Mouse (Mus musculus): ENCODE results near the gene 4930507D05Rik. TPM values are rescaled to one million over a fixed set of nuclear protein-coding genes. Genes with fewer than 3 reads are reported as not detected.
"Not testable (repeated sequence)": the region's sequence is repeated elsewhere in the genome, so short reads cannot be mapped to it uniquely, and the experiment has no call there.

4930507D05Rik gene
- polyA plus RNA-seq, 1 experiment from 2014 or later: 1.2 TPM

- not testable (repeated sequence) for H3K27me3 ChIP-seq (ENCODE audit: control insufficient read depth, insufficient read depth, low read length); DNase-seq (ENCODE audit: low spot score); H3K9ac ChIP-seq (replicated peaks; ENCODE audit: low read length); H3K4me2 ChIP-seq (ENCODE audit: low read depth, low read length); ATAC-seq (replicated peaks; ENCODE audit: insufficient number of reproducible peaks, low FRiP score, low TSS enrichment, low read depth); H3K36me3 ChIP-seq (replicated peaks; ENCODE audit: control insufficient read depth, insufficient read depth, low read depth, low read length); H3K4me1 ChIP-seq (ENCODE audit: control insufficient read depth, insufficient read depth, low read length); H3K27ac ChIP-seq (replicated peaks; ENCODE audit: low read depth, low read length); H3K4me3 ChIP-seq (ENCODE audit: low read depth, low read length); H3K9me3 ChIP-seq (replicated peaks; ENCODE audit: control insufficient read depth, low read length)
- WGBS: 69% methylated on average over 11 of the region's 11 CpGs
Observed at GRCm38 (mm10) chr10:62452001-62452400, 2.7 kb downstream of the 4930507D05Rik start.

- Histone ChIP-seq H3K27me3 (ENCODE audit: control insufficient read depth, insufficient read depth, low read length) (no peaks in the 10 kb centered on the region), H3K9ac (replicated peaks; ENCODE audit: low read length) (no peak overlapping the region), H3K36me3 (replicated peaks; ENCODE audit: control insufficient read depth, insufficient read depth, low read depth, low read length) (no peaks in the 10 kb centered on the region), H3K27ac (replicated peaks; ENCODE audit: low read depth, low read length) (no peak overlapping the region), H3K9me3 (replicated peaks; ENCODE audit: control insufficient read depth, low read length) (no peaks in the 10 kb centered on the region), H3K4me2 (ENCODE audit: low read depth, low read length) (no peak overlapping the region), H3K4me1 (ENCODE audit: control insufficient read depth, insufficient read depth, low read length) (no peaks in the 10 kb centered on the region), H3K4me3 (ENCODE audit: low read depth, low read length) (no peak overlapping the region)
- DNase-seq (ENCODE audit: low spot score) (no peak), ATAC-seq (replicated peaks; ENCODE audit: insufficient number of reproducible peaks, low FRiP score, low TSS enrichment, low read depth) (no peak)
Observed at GRCm38 (mm10) chr10:62461321-62461720, 12.0 kb downstream of the 4930507D05Rik start.

GRCm38 (mm10) chr10:62469736-62470135 lies 20.4 kb downstream of the 4930507D05Rik start:
- Histone ChIP-seq H3K4me3 (ENCODE audit: low read depth, low read length) (no peak overlapping the region), H3K4me2 (ENCODE audit: low read depth, low read length) (no peak overlapping the region), H3K36me3 (replicated peaks; ENCODE audit: control insufficient read depth, insufficient read depth, low read depth, low read length) (no peaks in the 10 kb centered on the region; the same call in 1 of the 2 replicates), H3K27ac (replicated peaks; ENCODE audit: low read depth, low read length) (no peak overlapping the region), H3K27me3 (ENCODE audit: control insufficient read depth, insufficient read depth, low read length) (no peaks in the 10 kb centered on the region), H3K9me3 (replicated peaks; ENCODE audit: control insufficient read depth, low read length) (no peaks in the 10 kb centered on the region), H3K9ac (replicated peaks; ENCODE audit: low read length) (no peak overlapping the region), H3K4me1 (ENCODE audit: control insufficient read depth, insufficient read depth, low read length) (no peaks in the 10 kb centered on the region)
- WGBS: 88% methylated on average over 4 of the region's 4 CpGs
- ATAC-seq (replicated peaks; ENCODE audit: insufficient number of reproducible peaks, low FRiP score, low TSS enrichment, low read depth): no peak
- no peak for DNase-seq (ENCODE audit: low spot score)

- DNase-seq (ENCODE audit: low spot score): no peak
- H3K9me3 ChIP-seq (replicated peaks; ENCODE audit: control insufficient read depth, low read length): no peaks in the 10 kb centered on the region
- no peaks in the 10 kb centered on the region for H3K27me3 ChIP-seq (ENCODE audit: control insufficient read depth, insufficient read depth, low read length)
- H3K9ac ChIP-seq (replicated peaks; ENCODE audit: low read length): no peak overlapping the region
- no peak overlapping the region for H3K27ac ChIP-seq (replicated peaks; ENCODE audit: low read depth, low read length)
- ATAC-seq (replicated peaks; ENCODE audit: insufficient number of reproducible peaks, low FRiP score, low TSS enrichment, low read depth): no peak
- 79% methylated on average over 5 of the region's 5 CpGs for WGBS
- H3K4me3 ChIP-seq (ENCODE audit: low read depth, low read length): no peak overlapping the region
- no peak overlapping the region for H3K4me2 ChIP-seq (ENCODE audit: low read depth, low read length)
- H3K36me3 ChIP-seq (replicated peaks; ENCODE audit: control insufficient read depth, insufficient read depth, low read depth, low read length): no peaks in the 10 kb centered on the region; the same call in 1 of the 2 replicates
- no peaks in the 10 kb centered on the region for H3K4me1 ChIP-seq (ENCODE audit: control insufficient read depth, insufficient read depth, low read length)
Observed at GRCm38 (mm10) chr10:62471105-62471504, 21.8 kb downstream of the 4930507D05Rik start.

GRCm38 (mm10) chr10:62474944-62475343 lies 25.7 kb downstream of the 4930507D05Rik start:
- Histone ChIP-seq H3K9me3 (replicated peaks; ENCODE audit: control insufficient read depth, low read length) (no peaks in the 10 kb centered on the region), H3K4me1 (ENCODE audit: control insufficient read depth, insufficient read depth, low read length) (no peaks in the 10 kb centered on the region), H3K36me3 (replicated peaks; ENCODE audit: control insufficient read depth, insufficient read depth, low read depth, low read length) (no peaks in the 10 kb centered on the region; the same call in 1 of the 2 replicates), H3K27me3 (ENCODE audit: control insufficient read depth, insufficient read depth, low read length) (no peaks in the 10 kb centered on the region), H3K4me2 (ENCODE audit: low read depth, low read length) (no peak overlapping the region), H3K4me3 (ENCODE audit: low read depth, low read length) (no peak overlapping the region), H3K27ac (replicated peaks; ENCODE audit: low read depth, low read length) (no peak overlapping the region), H3K9ac (replicated peaks; ENCODE audit: low read length) (no peak overlapping the region)
- WGBS: 93% methylated on average over 10 of the region's 10 CpGs
- DNase-seq (ENCODE audit: low spot score) (no peak), ATAC-seq (replicated peaks; ENCODE audit: insufficient number of reproducible peaks, low FRiP score, low TSS enrichment, low read depth) (no peak)

- H3K27me3 ChIP-seq (ENCODE audit: control insufficient read depth, insufficient read depth, low read length): no peaks in the 10 kb centered on the region
- H3K9ac ChIP-seq (replicated peaks; ENCODE audit: low read length): no peak overlapping the region
- ATAC-seq (replicated peaks; ENCODE audit: insufficient number of reproducible peaks, low FRiP score, low TSS enrichment, low read depth): no peak
- WGBS: 72% methylated on average over 2 of the region's 2 CpGs
- no peak overlapping the region for H3K4me3 ChIP-seq (ENCODE audit: low read depth, low read length)
- no peak overlapping the region for H3K27ac ChIP-seq (replicated peaks; ENCODE audit: low read depth, low read length)
- no peak overlapping the region for H3K4me2 ChIP-seq (ENCODE audit: low read depth, low read length)
- no peaks in the 10 kb centered on the region for H3K4me1 ChIP-seq (ENCODE audit: control insufficient read depth, insufficient read depth, low read length)
- no peak for DNase-seq (ENCODE audit: low spot score)
- H3K9me3 ChIP-seq (replicated peaks; ENCODE audit: control insufficient read depth, low read length): no peaks in the 10 kb centered on the region
- H3K36me3 ChIP-seq (replicated peaks; ENCODE audit: control insufficient read depth, insufficient read depth, low read depth, low read length): no peaks in the 10 kb centered on the region; the same call in 1 of the 2 replicates
Observed at GRCm38 (mm10) chr10:62476980-62477379, 27.7 kb downstream of the 4930507D05Rik start.

- H3K27me3 ChIP-seq (ENCODE audit: control insufficient read depth, insufficient read depth, low read length): no peaks in the 10 kb centered on the region
- H3K36me3 ChIP-seq (replicated peaks; ENCODE audit: control insufficient read depth, insufficient read depth, low read depth, low read length): no peaks in the 10 kb centered on the region
- no peaks in the 10 kb centered on the region for H3K9me3 ChIP-seq (replicated peaks; ENCODE audit: control insufficient read depth, low read length)
- DNase-seq (ENCODE audit: low spot score) (no peak), ATAC-seq (replicated peaks; ENCODE audit: insufficient number of reproducible peaks, low FRiP score, low TSS enrichment, low read depth) (no peak)
- H3K4me1 ChIP-seq (ENCODE audit: control insufficient read depth, insufficient read depth, low read length): peaks cover 2% of the 10 kb centered on the region; the same call in 1 of the 2 replicates
- H3K9ac ChIP-seq (replicated peaks; ENCODE audit: low read length): no peak overlapping the region
- 70% methylated on average over 7 of the region's 7 CpGs for WGBS
- no peak overlapping the region for H3K4me3 ChIP-seq (ENCODE audit: low read depth, low read length)
- H3K27ac ChIP-seq (replicated peaks; ENCODE audit: low read depth, low read length): no peak overlapping the region; the same call in 1 of the 2 replicates
- H3K4me2 ChIP-seq (ENCODE audit: low read depth, low read length): no peak overlapping the region
Observed at GRCm38 (mm10) chr10:62481108-62481852, 32.0 kb downstream of the 4930507D05Rik start.

GRCm38 (mm10) chr10:62485878-62486582 lies 36.7 kb downstream of the 4930507D05Rik start:
- Histone ChIP-seq H3K27ac (replicated peaks; ENCODE audit: low read depth, low read length) (peak overlapping the region; percentile 47; the same call in 1 of the 2 replicates), H3K9ac (replicated peaks; ENCODE audit: low read length) (peak overlapping the region; percentile 78), H3K9me3 (replicated peaks; ENCODE audit: control insufficient read depth, low read length) (no peaks in the 10 kb centered on the region), H3K4me1 (ENCODE audit: control insufficient read depth, insufficient read depth, low read length) (peaks cover 2% of the 10 kb centered on the region; the same call in 1 of the 2 replicates), H3K4me2 (ENCODE audit: low read depth, low read length) (peak overlapping the region; percentile 47), H3K36me3 (replicated peaks; ENCODE audit: control insufficient read depth, insufficient read depth, low read depth, low read length) (no peaks in the 10 kb centered on the region), H3K4me3 (ENCODE audit: low read depth, low read length) (peak overlapping the region; percentile 97), H3K27me3 (ENCODE audit: control insufficient read depth, insufficient read depth, low read length) (no peaks in the 10 kb centered on the region)
- peak; percentile 31 for DNase-seq (ENCODE audit: low spot score)
- peak; percentile 85 for ATAC-seq (replicated peaks; ENCODE audit: insufficient number of reproducible peaks, low FRiP score, low TSS enrichment, low read depth)
- WGBS: under 1% methylated on average over 39 of the region's 48 CpGs
